Mouse (Mus musculus) cortical plate, adult 2 months (tissue): ENCODE measurements at regions not wholly inside any gene's neighbourhood (a gene's known extent, or its start where the extent isn't known, plus 50 kb on each side); places are given as distances from the start of the nearest gene placed in this dataset.

Source experiments
- CTCF ChIP-seq: fragments of 200-500 bp; IDR thresholded peaks from 2 replicates; pipeline ENCODE4 v1.5.1; 2011; ENCODE audit warnings: mild to moderate bottlenecking, control low read depth, low read length; ENCODE audit not compliant: insufficient read depth; ENCODE audit errors: extremely low read depth
- POLR2A ChIP-seq: fragments of 200-500 bp; IDR thresholded peaks from 2 replicates; pipeline ENCODE4 v1.6.1; 2011; ENCODE audit warnings: mild to moderate bottlenecking, low read length, control low read depth; ENCODE audit not compliant: insufficient read depth; ENCODE audit errors: extremely low read depth

- TF ChIP-seq POLR2A = no peak
- no peak for TF ChIP-seq CTCF
These were observed 144.0 kb downstream of the Fam43a start for GRCm38 (mm10) chr16:30743566-30743965.
